Mouse (Mus musculus) midbrain, embryonic 13.5 days (tissue): Measurements from ENCODE around the gene Ythdf1. TPM values are rescaled to one million over a fixed set of nuclear protein-coding genes. Genes with fewer than 3 reads are reported as not detected.

Experiments used
- ATAC-seq: fragments of 200-750 bp; cut with Nextera tagmentation; 2 replicates; pipeline ENCODE4 v1.8.0; 2017; ENCODE audit warnings: mild to moderate bottlenecking, moderate TSS enrichment, moderate library complexity
- H3K27ac ChIP-seq: fragments of 300-500 bp; sonication (generic); 2 replicates; pipeline ENCODE4 v1.5.1; 2015; ENCODE audit warnings: inconsistent platforms, mild to moderate bottlenecking, moderate library complexity
- H3K27me3 ChIP-seq: fragments of 300-500 bp; sonication (generic); 2 replicates; pipeline ENCODE4 v1.6.1; 2015; ENCODE audit warnings: mild to moderate bottlenecking, inconsistent platforms
- H3K36me3 ChIP-seq: fragments of 300-500 bp; sonication (generic); 2 replicates; pipeline ENCODE4 v1.6.1; 2015; ENCODE audit warnings: mild to moderate bottlenecking, inconsistent platforms
- H3K4me1 ChIP-seq: fragments of 300-500 bp; sonication (generic); replicated peaks from 2 replicates; pipeline ENCODE4 v1.6.1; 2015; ENCODE audit warnings: inconsistent platforms
- H3K4me2 ChIP-seq: fragments of 300-500 bp; sonication (generic); replicated peaks from 2 replicates; pipeline ENCODE4 v1.6.1; 2015; ENCODE audit warnings: moderate library complexity, mild to moderate bottlenecking, inconsistent platforms
- H3K4me3 ChIP-seq: fragments of 300-500 bp; sonication (generic); replicated peaks from 2 replicates; pipeline ENCODE4 v1.5.1; 2015; ENCODE audit warnings: mild to moderate bottlenecking, inconsistent platforms
- H3K9ac ChIP-seq: fragments of 300-500 bp; sonication (generic); replicated peaks from 2 replicates; pipeline ENCODE4 v1.6.1; 2015; ENCODE audit warnings: mild to moderate bottlenecking, inconsistent platforms
- H3K9me3 ChIP-seq: fragments of 300-500 bp; sonication (generic); 2 replicates; pipeline ENCODE4 v1.6.1; 2016; ENCODE audit warnings: mild to moderate bottlenecking, inconsistent platforms
- WGBS: fragments of 180-500 bp; shearing (Covaris S2); methylation state at CpG from one replicate; pipeline ENCODE4 v1.1.7; 2015; 5-methylcytosine and 5-hydroxymethylcytosine counted together
- polyA plus RNA-seq: library from polyadenylated mRNA; unstranded; fragments of >200 nt; fragmentation: Nextera tagmentation; extraction: Ambion mirVana; gene quantifications from 2 replicates; pipeline ENCODE4 v1.2.1, GENCODE M21; 2015

Ythdf1 gene
- polyA plus RNA-seq, 1 experiment from 2014 or later = 47.2 TPM

DNA sequence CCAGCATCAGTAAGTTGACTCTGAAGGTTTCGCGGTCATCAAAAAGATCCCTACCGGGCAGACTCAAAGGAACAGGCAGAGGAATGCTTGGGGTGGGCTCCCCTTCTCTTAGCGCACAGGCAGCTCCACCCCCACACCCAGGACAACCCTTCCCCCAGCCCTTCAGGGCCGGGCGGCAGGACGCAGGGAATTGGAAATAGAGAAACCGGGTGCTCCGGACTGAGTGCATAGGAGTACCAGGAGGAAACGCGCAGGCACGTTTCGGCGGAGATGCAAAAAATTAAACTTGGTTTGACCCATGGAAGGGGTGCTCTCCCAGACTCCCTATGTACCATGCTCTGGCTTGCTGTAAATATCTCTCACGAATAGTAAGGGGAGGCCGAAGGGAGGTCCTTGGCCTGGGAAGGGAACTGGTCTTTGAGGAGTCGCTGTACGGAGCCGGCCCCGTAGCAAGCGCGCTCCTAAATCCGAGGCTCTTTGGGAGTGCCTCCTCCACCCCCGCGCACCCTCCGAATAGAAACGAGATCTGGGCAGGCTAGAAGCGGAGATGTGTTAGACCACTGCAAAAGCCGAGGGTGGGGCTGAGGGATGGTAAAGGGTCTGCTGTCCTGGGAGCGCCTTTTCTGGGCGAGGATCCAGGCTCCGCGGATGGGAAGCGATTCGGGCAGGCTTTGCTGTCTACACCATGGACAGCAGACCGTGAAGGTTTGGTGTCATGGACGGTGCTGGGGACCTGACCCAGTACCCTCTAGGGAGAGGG lies 29.5 kb downstream of the Ythdf1 start:
- Histone ChIP-seq H3K4me1 (peaks cover 71% of the 10 kb centered on the region), H3K4me2 (peak overlapping the region; percentile 75), H3K9me3 (no peaks in the 10 kb centered on the region), H3K36me3 (peaks cover 10% of the 10 kb centered on the region), H3K4me3 (peak overlapping the region; percentile 98), H3K27me3 (no peaks in the 10 kb centered on the region), H3K27ac (peak overlapping the region; percentile 100), H3K9ac (peak overlapping the region; percentile 100)
- 1% methylated on average over 37 of the region's 37 CpGs for WGBS
- ATAC-seq = no peak

GRCm38 (mm10) chr2:180890422-180891074 lies 30.2 kb downstream of the Ythdf1 start:
- H3K4me2 ChIP-seq = peak overlapping the region; percentile 75
- H3K9me3 ChIP-seq = no peaks in the 10 kb centered on the region
- H3K4me1 ChIP-seq = peaks cover 71% of the 10 kb centered on the region
- H3K27me3 ChIP-seq = no peaks in the 10 kb centered on the region
- H3K9ac ChIP-seq = peak overlapping the region; percentile 100
- H3K27ac ChIP-seq = peak overlapping the region; percentile 100
- 0 out of 2 replicates have a peak, but pooled peaks have one; percentile 2 for ATAC-seq
- H3K36me3 ChIP-seq = peaks cover 4% of the 10 kb centered on the region
- under 1% methylated on average over 27 of the region's 29 CpGs for WGBS
- peak overlapping the region; percentile 98 for H3K4me3 ChIP-seq

GRCm38 (mm10) chr2:180889921-180890280 lies 30.8 kb downstream of the Ythdf1 start:
- H3K4me3 ChIP-seq = peak overlapping the region; percentile 98
- H3K9me3 ChIP-seq = no peaks in the 10 kb centered on the region
- H3K27me3 ChIP-seq = no peaks in the 10 kb centered on the region
- WGBS = 5% methylated on average over 4 of the region's 4 CpGs
- peaks cover 72% of the 10 kb centered on the region for H3K4me1 ChIP-seq
- peak overlapping the region; percentile 100 for H3K27ac ChIP-seq
- H3K4me2 ChIP-seq = peak overlapping the region; percentile 75
- H3K36me3 ChIP-seq = 0 out of 2 replicates have a peak, but pooled peaks cover 2% of the 10 kb centered on the region
- H3K9ac ChIP-seq = peak overlapping the region; percentile 100
- no peak for ATAC-seq

- Histone ChIP-seq H3K4me1 (peaks cover 74% of the 10 kb centered on the region), H3K4me2 (peak overlapping the region; percentile 75), H3K4me3 (peak overlapping the region; percentile 98), H3K9ac (peak overlapping the region; percentile 66), H3K27ac (peak overlapping the region; percentile 100), H3K9me3 (no peaks in the 10 kb centered on the region), H3K27me3 (no peaks in the 10 kb centered on the region), H3K36me3 (0 out of 2 replicates have a peak, but pooled peaks cover 5% of the 10 kb centered on the region)
- no peak for ATAC-seq
- 4% methylated on average over 19 of the region's 19 CpGs for WGBS
Measured at GRCm38 (mm10) chr2:180889271-180889920, 31.4 kb downstream of the Ythdf1 start.

DNA sequence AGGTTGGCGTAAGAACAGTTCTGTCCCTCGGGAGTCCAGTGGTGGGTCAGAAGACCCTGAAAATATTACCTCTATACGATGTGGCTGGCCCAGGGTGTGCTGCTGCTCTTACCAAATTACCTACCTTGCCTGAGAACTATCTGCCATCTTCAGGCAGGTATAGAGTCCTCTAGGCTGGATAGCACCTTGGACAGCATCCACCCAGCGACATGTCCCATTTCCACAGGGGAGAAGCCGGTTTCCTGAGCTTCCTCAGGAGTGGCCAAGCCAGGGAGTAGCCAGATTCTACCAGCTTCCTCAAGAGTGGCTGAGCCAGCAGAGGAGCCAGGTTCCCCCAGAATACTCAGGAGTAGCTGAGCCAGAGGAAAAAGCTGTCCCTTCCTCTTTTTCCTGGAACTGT lies 35.5 kb downstream of the Ythdf1 start:
- 84% methylated on average over 5 of the region's 5 CpGs for WGBS
- Histone ChIP-seq H3K9ac (no peak overlapping the region; the same call in 1 of the 2 replicates), H3K4me1 (peaks cover 65% of the 10 kb centered on the region), H3K36me3 (0 out of 2 replicates have a peak, but pooled peaks cover 5% of the 10 kb centered on the region), H3K4me2 (no peak overlapping the region), H3K9me3 (no peaks in the 10 kb centered on the region), H3K4me3 (no peak overlapping the region), H3K27ac (peak overlapping the region; percentile 35; the same call in 1 of the 2 replicates), H3K27me3 (no peaks in the 10 kb centered on the region)
- ATAC-seq = no peak

DNA sequence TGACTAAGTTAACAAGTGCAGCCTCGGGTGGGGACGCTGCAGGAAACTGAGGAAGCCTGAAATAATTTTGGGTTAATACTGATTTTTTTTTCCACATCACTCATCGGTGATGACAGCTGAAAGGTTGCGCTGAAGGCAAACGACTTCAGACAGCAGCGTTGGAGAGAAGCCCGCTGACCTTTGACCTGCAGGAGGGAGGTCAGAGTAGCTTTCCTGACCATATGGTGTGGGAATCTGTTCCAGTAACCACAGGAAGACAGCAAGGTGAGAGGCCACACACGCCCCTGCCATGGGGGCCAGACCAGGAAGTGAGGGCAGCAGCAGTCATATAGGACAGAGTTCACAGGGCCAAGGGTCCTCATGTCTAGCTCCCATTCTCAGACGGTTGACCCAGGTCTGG lies 39.5 kb downstream of the Ythdf1 start:
- Histone ChIP-seq H3K4me1 (peaks cover 55% of the 10 kb centered on the region), H3K27ac (no peak overlapping the region), H3K36me3 (0 out of 2 replicates have a peak, but pooled peaks cover 5% of the 10 kb centered on the region), H3K9ac (no peak overlapping the region), H3K9me3 (no peaks in the 10 kb centered on the region), H3K4me3 (no peak overlapping the region), H3K4me2 (no peak overlapping the region), H3K27me3 (no peaks in the 10 kb centered on the region)
- no peak for ATAC-seq
- 77% methylated on average over 9 of the region's 9 CpGs for WGBS

- no peak overlapping the region for H3K9ac ChIP-seq
- H3K4me1 ChIP-seq = peaks cover 38% of the 10 kb centered on the region
- H3K9me3 ChIP-seq = no peaks in the 10 kb centered on the region
- ATAC-seq = peak; percentile 96
- H3K27me3 ChIP-seq = no peaks in the 10 kb centered on the region
- no peaks in the 10 kb centered on the region for H3K36me3 ChIP-seq
- 32% methylated on average over 7 of the region's 7 CpGs for WGBS
- H3K4me2 ChIP-seq = peak overlapping the region; percentile 33
- H3K27ac ChIP-seq = peak overlapping the region; percentile 85
- H3K4me3 ChIP-seq = no peak overlapping the region
Measured at GRCm38 (mm10) chr2:180879365-180880067, 41.2 kb downstream of the Ythdf1 start.

- H3K4me1 ChIP-seq = no peaks in the 10 kb centered on the region
- H3K4me3 ChIP-seq = no peak overlapping the region
- no peak overlapping the region for H3K27ac ChIP-seq
- no peak overlapping the region for H3K9ac ChIP-seq
- no peak for ATAC-seq
- peaks cover 9% of the 10 kb centered on the region; the same call in 1 of the 2 replicates for H3K36me3 ChIP-seq
- H3K9me3 ChIP-seq = no peaks in the 10 kb centered on the region
- WGBS = 63% methylated on average over 3 of the region's 3 CpGs
- no peaks in the 10 kb centered on the region for H3K27me3 ChIP-seq
- no peak overlapping the region for H3K4me2 ChIP-seq
Measured at GRCm38 (mm10) chr2:180870006-180870405, 50.7 kb downstream of the Ythdf1 start.

GRCm38 (mm10) chr2:180861561-180861960 lies 59.2 kb downstream of the Ythdf1 start:
- H3K27me3 ChIP-seq = peaks cover 10% of the 10 kb centered on the region
- H3K4me1 ChIP-seq = peaks cover 31% of the 10 kb centered on the region
- peak; percentile 34; the same call in 1 of the 2 replicates for ATAC-seq
- H3K27ac ChIP-seq = peak overlapping the region; percentile 74
- WGBS = 54% methylated on average over 12 of the region's 12 CpGs
- no peaks in the 10 kb centered on the region for H3K9me3 ChIP-seq
- no peaks in the 10 kb centered on the region for H3K36me3 ChIP-seq
- H3K4me2 ChIP-seq = peak overlapping the region; percentile 9; the same call in 1 of the 2 replicates
- 0 out of 2 replicates have a peak overlapping the region, but pooled peaks have one; percentile 20 for H3K9ac ChIP-seq
- no peak overlapping the region for H3K4me3 ChIP-seq

- Histone ChIP-seq H3K27me3 (peaks cover 12% of the 10 kb centered on the region), H3K27ac (no peak overlapping the region), H3K4me1 (peaks cover 55% of the 10 kb centered on the region), H3K36me3 (no peaks in the 10 kb centered on the region), H3K9ac (no peak overlapping the region), H3K4me3 (no peak overlapping the region), H3K9me3 (no peaks in the 10 kb centered on the region), H3K4me2 (no peak overlapping the region)
- WGBS = 45% methylated on average over 8 of the region's 8 CpGs
- peak; percentile 68 for ATAC-seq
Measured at GRCm38 (mm10) chr2:180857121-180857520, 63.6 kb downstream of the Ythdf1 start.

- H3K36me3 ChIP-seq = no peaks in the 10 kb centered on the region
- H3K27me3 ChIP-seq = peaks cover 10% of the 10 kb centered on the region; the same call in 1 of the 2 replicates
- WGBS = 2% methylated on average over 13 of the region's 13 CpGs
- peak overlapping the region; percentile 92 for H3K27ac ChIP-seq
- H3K9ac ChIP-seq = peak overlapping the region; percentile 53
- no peaks in the 10 kb centered on the region for H3K9me3 ChIP-seq
- peak overlapping the region; percentile 22 for H3K4me3 ChIP-seq
- peak overlapping the region; percentile 53 for H3K4me2 ChIP-seq
- peak; percentile 71 for ATAC-seq
- H3K4me1 ChIP-seq = peaks cover 34% of the 10 kb centered on the region
Measured at GRCm38 (mm10) chr2:180855005-180855544, 65.7 kb downstream of the Ythdf1 start.
